Mouse (Mus musculus) ES-Bruce4 (cell line): Measurements from ENCODE around the gene Cul5.

ENCODE experiments used
- CTCF ChIP-seq: IDR thresholded peaks from one replicate; pipeline ENCODE4 v1.8.1; 2011; ENCODE audit warnings: low read depth, low read length
- POLR2A ChIP-seq: IDR thresholded peaks from one replicate; pipeline ENCODE4 v1.8.1; 2011; ENCODE audit warnings: low read length; ENCODE audit not compliant: insufficient read depth

DNA sequence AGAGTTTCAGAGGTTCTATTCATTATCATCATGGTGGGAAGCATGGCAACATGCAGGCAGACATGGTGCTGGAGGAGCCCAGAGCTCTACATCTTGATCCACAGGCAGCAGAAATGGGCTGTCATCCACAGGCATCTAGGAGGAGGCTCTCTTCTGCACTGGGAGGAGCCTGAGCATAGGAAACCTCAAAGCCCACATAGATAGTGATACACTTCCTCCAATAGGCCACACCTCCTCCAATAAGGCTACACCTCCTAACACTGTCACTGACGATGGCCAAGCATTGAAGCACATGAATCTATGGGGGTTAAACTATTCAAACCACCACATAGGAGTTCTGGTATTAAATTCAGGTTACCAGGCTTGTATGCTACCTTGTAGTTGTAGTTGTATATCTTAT, 23.9 kb upstream of the Cul5 start:
- TF ChIP-seq CTCF (no peak), POLR2A (no peak)
